Mouse (Mus musculus) heart, embryonic 16.5 days (tissue): ENCODE results near the gene Wdr47. TPM values are rescaled to one million over a fixed set of nuclear protein-coding genes. Genes with fewer than 3 reads are reported as not detected.
A peak's percentile ranks its signal among the peaks of the same experiment; 100 is the strongest.
"Not testable (repeated sequence)": the region's sequence is repeated elsewhere in the genome, so short reads cannot be mapped to it uniquely, and the experiment has no call there.

ENCODE experiments used
- ATAC-seq: fragments of 200-750 bp; cut with Nextera tagmentation; replicated peaks from 2 replicates; pipeline ENCODE4 v1.8.0; 2017; ENCODE audit warnings: moderate number of reproducible peaks; ENCODE audit not compliant: insufficient read depth, low FRiP score; ENCODE audit errors: extremely low read depth
- H3K27ac ChIP-seq: fragments of 300-500 bp; sonication (generic); 2 replicates; pipeline ENCODE4 v1.5.1; 2014; ENCODE audit warnings: mild to moderate bottlenecking, low read length, control low read depth, moderate library complexity
- H3K27me3 ChIP-seq: fragments of 300-500 bp; sonication (generic); 2 replicates; pipeline ENCODE4 v1.6.1; 2014; ENCODE audit warnings: low read length, mixed read lengths; ENCODE audit not compliant: control insufficient read depth, insufficient read depth
- H3K36me3 ChIP-seq: fragments of 300-500 bp; sonication (generic); 2 replicates; pipeline ENCODE4 v1.6.1; 2014; ENCODE audit not compliant: control insufficient read depth, insufficient read depth
- H3K4me1 ChIP-seq: fragments of 300-500 bp; sonication (generic); 2 replicates; pipeline ENCODE4 v1.6.1; 2014; ENCODE audit warnings: low read length, mixed read lengths; ENCODE audit not compliant: control insufficient read depth, insufficient read depth
- H3K4me2 ChIP-seq: fragments of 300-500 bp; sonication (generic); 2 replicates; pipeline ENCODE4 v1.6.1; 2014; ENCODE audit warnings: low read depth, mild to moderate bottlenecking, control low read depth, low read length
- H3K4me3 ChIP-seq: fragments of 300-500 bp; sonication (generic); 2 replicates; pipeline ENCODE4 v1.5.1; 2014; ENCODE audit warnings: mild to moderate bottlenecking, control low read depth, low read length
- H3K9ac ChIP-seq: fragments of 300-500 bp; sonication (generic); 2 replicates; pipeline ENCODE4 v1.6.1; 2014; ENCODE audit warnings: low read length, control low read depth
- H3K9me3 ChIP-seq: fragments of 300-500 bp; sonication (generic); replicated peaks from 2 replicates; pipeline ENCODE4 v1.6.1; 2016; ENCODE audit warnings: low read length; ENCODE audit not compliant: control insufficient read depth
- WGBS: fragments of 180-500 bp; shearing (Covaris S2); extraction: QIAGEN DNeasy Blood & Tissue Kit; methylation state at CpG from one replicate; pipeline ENCODE4 v1.1.7; 2014; 5-methylcytosine and 5-hydroxymethylcytosine counted together
- polyA plus RNA-seq: library from polyadenylated mRNA; unstranded; fragments of >200 nt; fragmentation: Nextera tagmentation; extraction: Ambion mirVana; gene quantifications from 2 replicates; pipeline ENCODE4 v1.2.1, GENCODE M21; 2015

Wdr47 gene
- polyA plus RNA-seq, 1 experiment from 2014 or later, result 6.7 TPM

- Histone ChIP-seq H3K9ac (no peak overlapping the region), H3K27ac (no peak overlapping the region), H3K36me3 (no peaks in the 10 kb centered on the region), H3K4me1 (peaks cover 7% of the 10 kb centered on the region), H3K4me3 (no peak overlapping the region), H3K9me3 (no peaks in the 10 kb centered on the region), H3K4me2 (no peak overlapping the region), H3K27me3 (peaks cover 2% of the 10 kb centered on the region; the same call in 1 of the 2 replicates)
- ATAC-seq, result no peak
- 52% methylated on average over 15 of the region's 15 CpGs for WGBS
Observed at GRCm38 (mm10) chr3:108567990-108568877, 22.8 kb upstream of the Wdr47 start.

GRCm38 (mm10) chr3:108569636-108570035, 21.4 kb upstream of the Wdr47 start:
- H3K36me3 ChIP-seq, H3K4me3 ChIP-seq, H3K9ac ChIP-seq, H3K9me3 ChIP-seq, H3K4me2 ChIP-seq, H3K4me1 ChIP-seq, H3K27me3 ChIP-seq, H3K27ac ChIP-seq, ATAC-seq: not testable (repeated sequence)
- WGBS, result 39% methylated on average over 2 of the region's 3 CpGs

- 82% methylated on average over 14 of the region's 14 CpGs for WGBS
- Histone ChIP-seq H3K4me3 (no peak overlapping the region; the same call in 1 of the 2 replicates), H3K9me3 (no peaks in the 10 kb centered on the region), H3K4me1 (peaks cover 7% of the 10 kb centered on the region), H3K4me2 (peak overlapping the region; percentile 70), H3K27me3 (peaks cover 2% of the 10 kb centered on the region; the same call in 1 of the 2 replicates), H3K9ac (no peak overlapping the region), H3K36me3 (no peaks in the 10 kb centered on the region), H3K27ac (no peak overlapping the region)
- ATAC-seq, result no peak
Observed at GRCm38 (mm10) chr3:108570813-108571212, 20.3 kb upstream of the Wdr47 start.

- peak; percentile 100 for ATAC-seq
- peak within 1 kb of the TSS; percentile 77 for H3K9ac ChIP-seq
- peak within 1 kb of the TSS; percentile 61 for H3K4me3 ChIP-seq
- no peaks in the 10 kb centered on the region for H3K9me3 ChIP-seq
- H3K27ac ChIP-seq, result peak within 1 kb of the TSS; percentile 49; the same call in 1 of the 2 replicates
- WGBS, result 1% methylated on average over 42 of the region's 42 CpGs
- H3K4me1 ChIP-seq, result peaks cover 7% of the 10 kb centered on the region
- H3K4me2 ChIP-seq, result peak within 1 kb of the TSS; percentile 81
- H3K36me3 ChIP-seq, result no peaks in the 10 kb centered on the region
- H3K27me3 ChIP-seq, result peaks cover 2% of the 10 kb centered on the region; the same call in 1 of the 2 replicates
Observed at GRCm38 (mm10) chr3:108571443-108572294, 19.4 kb upstream of the Wdr47 start, which contains the start of gene Taf13. TSS of gene Taf13 (plus strand) at chr3:108571698.

GRCm38 (mm10) chr3:108572309-108573010, 18.6 kb upstream of the Wdr47 start:
- Histone ChIP-seq H3K9me3 (no peaks in the 10 kb centered on the region), H3K4me1 (peaks cover 7% of the 10 kb centered on the region), H3K36me3 (no peaks in the 10 kb centered on the region), H3K4me3 (peak overlapping the region; percentile 61), H3K27me3 (peaks cover 2% of the 10 kb centered on the region; the same call in 1 of the 2 replicates), H3K27ac (no peak overlapping the region), H3K4me2 (peak overlapping the region; percentile 81), H3K9ac (peak overlapping the region; percentile 77)
- ATAC-seq, result no peak
- WGBS, result 46% methylated on average over 18 of the region's 18 CpGs

- Histone ChIP-seq H3K4me2 (no peak overlapping the region), H3K4me3 (no peak overlapping the region), H3K4me1 (peaks cover 7% of the 10 kb centered on the region), H3K27me3 (no peaks in the 10 kb centered on the region; the same call in 1 of the 2 replicates), H3K9ac (no peak overlapping the region), H3K36me3 (peaks cover 5% of the 10 kb centered on the region), H3K9me3 (no peaks in the 10 kb centered on the region), H3K27ac (no peak overlapping the region)
- no peak for ATAC-seq
- 78% methylated on average over 5 of the region's 5 CpGs for WGBS
Observed at GRCm38 (mm10) chr3:108574018-108574417, 17.1 kb upstream of the Wdr47 start.

- no peaks in the 10 kb centered on the region for H3K4me1 ChIP-seq
- H3K9ac ChIP-seq, result no peak overlapping the region
- no peaks in the 10 kb centered on the region for H3K36me3 ChIP-seq
- WGBS, result 67% methylated on average over 4 of the region's 4 CpGs
- no peak overlapping the region for H3K4me3 ChIP-seq
- H3K4me2 ChIP-seq, result no peak overlapping the region
- H3K27ac ChIP-seq, result no peak overlapping the region
- ATAC-seq, result no peak
- no peaks in the 10 kb centered on the region for H3K27me3 ChIP-seq
- no peaks in the 10 kb centered on the region for H3K9me3 ChIP-seq
Observed at GRCm38 (mm10) chr3:108584580-108584979, 6.5 kb upstream of the Wdr47 start.

GRCm38 (mm10) chr3:108588446-108588845, 2.6 kb upstream of the Wdr47 start:
- no peak overlapping the region for H3K27ac ChIP-seq
- 42% methylated on average over 2 of the region's 2 CpGs for WGBS
- H3K9me3 ChIP-seq, result no peaks in the 10 kb centered on the region
- H3K4me2 ChIP-seq, result no peak overlapping the region
- no peak overlapping the region for H3K9ac ChIP-seq
- peaks cover 6% of the 10 kb centered on the region; the same call in 1 of the 2 replicates for H3K4me1 ChIP-seq
- ATAC-seq, result no peak
- H3K4me3 ChIP-seq, result no peak overlapping the region
- H3K36me3 ChIP-seq, result no peaks in the 10 kb centered on the region
- H3K27me3 ChIP-seq, result no peaks in the 10 kb centered on the region
